Mouse (Mus musculus) kidney, postnatal 0 days (tissue): Measurements from ENCODE around the gene Vmn2r52. TPM values are rescaled to one million over a fixed set of nuclear protein-coding genes. Genes with fewer than 3 reads are reported as not detected.
"Not testable (repeated sequence)": the region's sequence is repeated elsewhere in the genome, so short reads cannot be mapped to it uniquely, and the experiment has no call there.

Experiments
- ATAC-seq: fragments of 200-750 bp; cut with Nextera tagmentation; replicated peaks from 2 replicates; pipeline ENCODE4 v1.8.0; 2017; ENCODE audit warnings: low read depth, moderate number of reproducible peaks, moderate TSS enrichment, moderate library complexity; ENCODE audit not compliant: low FRiP score
- DNase-seq: peaks from one replicate; pipeline ENCODE4 v3.0.0-alpha.2; 2016; ENCODE audit warnings: low spot score
- H3K27ac ChIP-seq: fragments of 300-500 bp; sonication (generic); 2 replicates; pipeline ENCODE4 v1.5.1; 2014; ENCODE audit warnings: mild to moderate bottlenecking
- H3K27me3 ChIP-seq: fragments of 300-500 bp; sonication (generic); 2 replicates; pipeline ENCODE4 v1.6.1; 2014; ENCODE audit warnings: low read length, mixed read lengths; ENCODE audit not compliant: insufficient read depth
- H3K36me3 ChIP-seq: fragments of 300-500 bp; sonication (generic); 2 replicates; pipeline ENCODE4 v1.6.1; 2014; ENCODE audit warnings: low read length, mixed read lengths; ENCODE audit not compliant: insufficient read depth
- H3K4me1 ChIP-seq: fragments of 300-500 bp; sonication (generic); replicated peaks from 2 replicates; pipeline ENCODE4 v1.6.1; 2014; ENCODE audit warnings: antibody characterized with exemption, low read length, mixed read lengths; ENCODE audit not compliant: insufficient read depth
- H3K4me2 ChIP-seq: fragments of 300-500 bp; sonication (generic); 2 replicates; pipeline ENCODE4 v1.6.1; 2014; ENCODE audit warnings: mild to moderate bottlenecking, low read length, moderate library complexity, mixed read lengths
- H3K4me3 ChIP-seq: fragments of 300-500 bp; sonication (generic); replicated peaks from 2 replicates; pipeline ENCODE4 v1.5.1; 2014; ENCODE audit warnings: low read depth, low read length
- H3K9ac ChIP-seq: fragments of 300-500 bp; sonication (generic); 2 replicates; pipeline ENCODE4 v1.6.1; 2014; ENCODE audit warnings: low read depth, low read length
- H3K9me3 ChIP-seq: fragments of 300-500 bp; sonication (generic); replicated peaks from 2 replicates; pipeline ENCODE4 v1.6.1; 2016; ENCODE audit warnings: low read length, inconsistent platforms, mixed read lengths
- CTCF ChIP-seq: IDR thresholded peaks from 2 replicates; pipeline ENCODE4 v1.5.1; 2016; ENCODE audit warnings: antibody characterized with exemption, low read depth, mild to moderate bottlenecking, moderate library complexity
- WGBS: fragments of 180-500 bp; shearing (Covaris S2); extraction: QIAGEN DNeasy Blood & Tissue Kit; methylation state at CpG from one replicate; pipeline ENCODE4 v1.1.7; 2014; 5-methylcytosine and 5-hydroxymethylcytosine counted together
- polyA plus RNA-seq: library from polyadenylated mRNA; unstranded; fragments of >200 nt; fragmentation: Nextera tagmentation; extraction: Ambion mirVana; gene quantifications from 2 replicates; pipeline ENCODE4 v1.2.1, GENCODE M21; 2015

Gene Vmn2r52
- not detected in 2 replicates for polyA plus RNA-seq

- H3K36me3 ChIP-seq: no peaks in the 10 kb centered on the region
- no peak within 1 kb of the TSS for H3K4me3 ChIP-seq
- WGBS: 81% methylated on average over 1 of the region's 1 CpGs
- H3K27me3 ChIP-seq: no peaks in the 10 kb centered on the region
- ATAC-seq (no peak), DNase-seq (no peak)
- no peaks in the 10 kb centered on the region for H3K4me1 ChIP-seq
- no peak within 1 kb of the TSS for H3K27ac ChIP-seq
- TF ChIP-seq CTCF: no peak
- no peak within 1 kb of the TSS for H3K9ac ChIP-seq
- H3K9me3 ChIP-seq: no peaks in the 10 kb centered on the region
- no peak within 1 kb of the TSS for H3K4me2 ChIP-seq
These were observed at the start of gene Vmn2r52 for GRCm38 (mm10) chr7:10176473-10176872. Gene Vmn2r52 (minus strand): TSS chr7:10176573.

- WGBS: 70% methylated on average over 1 of the region's 1 CpGs
- not testable (repeated sequence) for H3K9ac ChIP-seq, H3K4me2 ChIP-seq, H3K36me3 ChIP-seq, H3K9me3 ChIP-seq, H3K4me3 ChIP-seq, H3K4me1 ChIP-seq, H3K27ac ChIP-seq, DNase-seq, ATAC-seq, H3K27me3 ChIP-seq
These were observed 70.7 kb downstream of the Vmn2r52 start, which contains the start of gene Vmn2r51 for GRCm38 (mm10) chr7:10105641-10106040. Gene Vmn2r51 (minus strand): TSS chr7:10105741.

Other genes with a start within 250 kb of the Vmn2r52 start
- gene Vmn2r48, start 223.0 kb downstream of the Vmn2r52 start, polyA plus RNA-seq: not detected in 2 replicates
- gene Vmn2r49, start 184.3 kb downstream of the Vmn2r52 start, polyA plus RNA-seq: not detected in 2 replicates
- gene Vmn2r50, start 123.3 kb downstream of the Vmn2r52 start, polyA plus RNA-seq: not detected in 2 replicates
- not detected in 2 replicates for gene Vmn2r51, start 70.8 kb downstream of the Vmn2r52 start, polyA plus RNA-seq
- not detected in 2 replicates for gene Vmn1r66, start 101.4 kb upstream of the Vmn2r52 start, polyA plus RNA-seq